Mouse (Mus musculus) liver, postnatal 0 days (tissue): ENCODE results near the gene Spice1. TPM values are rescaled to one million over a fixed set of nuclear protein-coding genes. Genes with fewer than 3 reads are reported as not detected.
A peak's percentile ranks its signal among the peaks of the same experiment; 100 is the strongest.

Source experiments
- ATAC-seq: fragments of 200-750 bp; cut with Nextera tagmentation; 2 replicates; pipeline ENCODE4 v1.8.0; 2017; ENCODE audit warnings: mild to moderate bottlenecking, moderate library complexity
- DNase-seq: peaks from one replicate; pipeline ENCODE4 v3.0.0-alpha.2; 2016
- H3K27ac ChIP-seq: fragments of 300-500 bp; sonication (generic); 2 replicates; pipeline ENCODE4 v1.5.1; 2014; ENCODE audit warnings: antibody characterized with exemption, moderate library complexity, mild to moderate bottlenecking, low read depth
- H3K27me3 ChIP-seq: fragments of 300-500 bp; sonication (generic); 2 replicates; pipeline ENCODE4 v1.6.1; 2014; ENCODE audit warnings: low read length, control low read depth, mixed read lengths; ENCODE audit not compliant: insufficient read depth
- H3K36me3 ChIP-seq: fragments of 300-500 bp; sonication (generic); replicated peaks from 2 replicates; pipeline ENCODE4 v1.6.1; 2014; ENCODE audit warnings: mild to moderate bottlenecking, control low read depth, low read length, moderate library complexity, mixed read lengths; ENCODE audit not compliant: insufficient read depth
- H3K4me1 ChIP-seq: fragments of 300-500 bp; sonication (generic); 2 replicates; pipeline ENCODE4 v1.6.1; 2014; ENCODE audit warnings: antibody characterized with exemption, mild to moderate bottlenecking, control low read depth; ENCODE audit not compliant: insufficient read depth
- H3K4me2 ChIP-seq: fragments of 300-500 bp; sonication (generic); 2 replicates; pipeline ENCODE4 v1.6.1; 2014; ENCODE audit warnings: low read depth, mild to moderate bottlenecking, low read length, moderate library complexity, mixed read lengths
- H3K4me3 ChIP-seq: fragments of 300-500 bp; sonication (generic); 2 replicates; pipeline ENCODE4 v1.5.1; 2014; ENCODE audit warnings: low read depth, low read length
- H3K9ac ChIP-seq: fragments of 300-500 bp; sonication (generic); replicated peaks from 2 replicates; pipeline ENCODE4 v1.6.1; 2014; ENCODE audit warnings: mild to moderate bottlenecking, moderate library complexity
- H3K9me3 ChIP-seq: fragments of 300-500 bp; sonication (generic); 2 replicates; pipeline ENCODE4 v1.6.1; 2016; ENCODE audit warnings: mild to moderate bottlenecking, control low read depth, low read length, mixed read lengths
- CTCF ChIP-seq: sonication (generic); IDR thresholded peaks from 2 replicates; pipeline ENCODE4 v1.5.1; 2016; ENCODE audit warnings: antibody characterized with exemption, low read depth
- EP300 ChIP-seq: IDR thresholded peaks from 2 replicates; pipeline ENCODE4 v1.6.1; 2016; ENCODE audit warnings: antibody characterized with exemption, low read depth, mild to moderate bottlenecking
- WGBS: fragments of 180-500 bp; shearing (Covaris S2); extraction: QIAGEN DNeasy Blood & Tissue Kit; methylation state at CpG from one replicate; pipeline ENCODE4 v1.1.7; 2014; ENCODE audit not compliant: insufficient replicate concordance; 5-methylcytosine and 5-hydroxymethylcytosine counted together
- polyA plus RNA-seq: library from polyadenylated mRNA; unstranded; fragments of >200 nt; fragmentation: Nextera tagmentation; extraction: Ambion mirVana; gene quantifications from 2 replicates; pipeline ENCODE4 v1.2.1, GENCODE M21; 2015

Gene Spice1
- polyA plus RNA-seq, 1 experiment from 2014 or later, result 4.1 TPM

GRCm38 (mm10) chr16:44434931-44435330 is 88.0 kb downstream of the Spice1 start:
- TF ChIP-seq CTCF, result no peak
- no peak for TF ChIP-seq EP300
- no peak overlapping the region for H3K9ac ChIP-seq
- DNase-seq (no peak), ATAC-seq (no peak)
- H3K27ac ChIP-seq, result no peak overlapping the region
- H3K4me3 ChIP-seq, result no peak overlapping the region
- WGBS, result 88% methylated on average over 7 of the region's 7 CpGs
- H3K9me3 ChIP-seq, result no peaks in the 10 kb centered on the region
- no peak overlapping the region for H3K4me2 ChIP-seq
- no peaks in the 10 kb centered on the region for H3K36me3 ChIP-seq
- H3K27me3 ChIP-seq, result no peaks in the 10 kb centered on the region
- no peaks in the 10 kb centered on the region for H3K4me1 ChIP-seq

- no peak overlapping the region for H3K4me3 ChIP-seq
- ATAC-seq (no peak), DNase-seq (no peak)
- H3K9me3 ChIP-seq, result no peaks in the 10 kb centered on the region
- no peaks in the 10 kb centered on the region for H3K36me3 ChIP-seq
- H3K27me3 ChIP-seq, result no peaks in the 10 kb centered on the region
- WGBS, result 54% methylated on average over 4 of the region's 4 CpGs
- no peak overlapping the region for H3K9ac ChIP-seq
- H3K4me1 ChIP-seq, result no peaks in the 10 kb centered on the region
- no peak overlapping the region for H3K4me2 ChIP-seq
- H3K27ac ChIP-seq, result no peak overlapping the region
- TF ChIP-seq CTCF (peak; percentile 15; the same call in 1 of the 2 replicates), EP300 (no peak)
Measured at GRCm38 (mm10) chr16:44435481-44435880, 88.6 kb downstream of the Spice1 start.

Other genes with a start within 250 kb of the Spice1 start
- gene Atp6v1a, start 207.4 kb upstream of the Spice1 start, polyA plus RNA-seq, result 21.1 and 22.6 TPM in 2 replicates
- 39.7 and 46.5 TPM in 2 replicates for gene Naa50, start 207.3 kb upstream of the Spice1 start, polyA plus RNA-seq
- 1.2 and 1.9 TPM in 2 replicates for gene Usf3, start 173.9 kb upstream of the Spice1 start, polyA plus RNA-seq
- 0.02 TPM in 1 of 2 replicates, not detected in the other for gene Sidt1, start 13.9 kb upstream of the Spice1 start, polyA plus RNA-seq
- 0.20 and 0.69 TPM in 2 replicates for gene Cfap44, start 47.7 kb downstream of the Spice1 start, polyA plus RNA-seq
- gene Boc, start 211.8 kb downstream of the Spice1 start, polyA plus RNA-seq, result 0.14 and 0.17 TPM in 2 replicates